Mouse (Mus musculus) MEL (cell line): ENCODE data around the gene Zfr.

Experiments used
- CTCF ChIP-seq, 3 experiments: IDR thresholded peaks in 2 of 3; conservative IDR thresholded peaks in 1 of 3; 2 replicates each; pipeline ENCODE4 v1.5.1; 2011 to 2012; ENCODE audit warnings: low read length in 3 of 3, low read depth in 2 of 3, mild to moderate bottlenecking in 2 of 3, improper control_type of control experiment in 1 of 3, inconsistent platforms in 1 of 3, mixed read lengths in 1 of 3, moderate library complexity in 1 of 3; ENCODE audit not compliant: control insufficient read depth in 1 of 3, insufficient read depth in 1 of 3, poor library complexity in 1 of 3, severe bottlenecking in 1 of 3
- ELF1 ChIP-seq: IDR thresholded peaks from 2 replicates; pipeline ENCODE4 v1.6.1; 2014; ENCODE audit warnings: low read depth, mild to moderate bottlenecking, inconsistent platforms, low read length, improper control_type of control experiment, moderate library complexity
- GATA1 ChIP-seq: IDR thresholded peaks from 2 replicates; pipeline ENCODE4 v1.6.1; 2011; ENCODE audit warnings: low read depth, low read length, improper control_type of control experiment
- MAFK ChIP-seq: IDR thresholded peaks from 2 replicates; pipeline ENCODE4 v1.6.1; 2011; ENCODE audit warnings: low read depth, mild to moderate bottlenecking, low read length, improper control_type of control experiment, borderline replicate concordance
- MAX ChIP-seq: IDR thresholded peaks from 2 replicates; pipeline ENCODE4 v1.6.1; 2011; ENCODE audit warnings: low read length, improper control_type of control experiment
- MYC ChIP-seq: IDR thresholded peaks from 2 replicates; pipeline ENCODE4 v1.6.1; 2011; ENCODE audit warnings: low read depth, mild to moderate bottlenecking, low read length, improper control_type of control experiment, moderate library complexity
- NRF1 ChIP-seq: IDR thresholded peaks from 2 replicates; pipeline ENCODE4 v1.6.1; 2014; ENCODE audit warnings: low read depth, mild to moderate bottlenecking, inconsistent platforms, low read length, improper control_type of control experiment, moderate library complexity; ENCODE audit not compliant: poor library complexity, insufficient read depth, severe bottlenecking
- POLR2A ChIP-seq, 2 experiments: IDR thresholded peaks; 2 replicates each; pipeline ENCODE4 v1.6.1; 2011 to 2012; ENCODE audit warnings: low read length in 2 of 2, mild to moderate bottlenecking in 2 of 2, control low read depth in 1 of 2, improper control_type of control experiment in 1 of 2, low read depth in 1 of 2, moderate library complexity in 1 of 2; ENCODE audit not compliant: control insufficient read depth in 1 of 2, insufficient read depth in 1 of 2, poor library complexity in 1 of 2
- POLR2AphosphoS2 ChIP-seq: IDR thresholded peaks from 2 replicates; pipeline ENCODE4 v1.6.1; 2011; ENCODE audit warnings: low read length, improper control_type of control experiment
- RAD21 ChIP-seq: IDR thresholded peaks from 2 replicates; pipeline ENCODE4 v1.6.1; 2011; ENCODE audit warnings: mild to moderate bottlenecking, low read depth, low read length, improper control_type of control experiment
- SMC3 ChIP-seq: IDR thresholded peaks from 2 replicates; pipeline ENCODE4 v1.6.1; 2011; ENCODE audit warnings: low read depth, low read length, improper control_type of control experiment
- UBTF ChIP-seq: IDR thresholded peaks from 2 replicates; pipeline ENCODE4 v1.6.1; 2012; ENCODE audit warnings: low read depth, mild to moderate bottlenecking, inconsistent platforms, low read length, improper control_type of control experiment, moderate library complexity, borderline replicate concordance; ENCODE audit not compliant: insufficient read depth
- USF1 ChIP-seq: IDR thresholded peaks from 2 replicates; pipeline ENCODE4 v1.6.1; 2014; ENCODE audit warnings: low read depth, mild to moderate bottlenecking, inconsistent platforms, low read length, improper control_type of control experiment, moderate library complexity
- ZNF384 ChIP-seq: IDR thresholded peaks from 2 replicates; pipeline ENCODE4 v1.6.1; 2012; ENCODE audit warnings: low read depth, mild to moderate bottlenecking, inconsistent platforms, low read length, improper control_type of control experiment

DNA sequence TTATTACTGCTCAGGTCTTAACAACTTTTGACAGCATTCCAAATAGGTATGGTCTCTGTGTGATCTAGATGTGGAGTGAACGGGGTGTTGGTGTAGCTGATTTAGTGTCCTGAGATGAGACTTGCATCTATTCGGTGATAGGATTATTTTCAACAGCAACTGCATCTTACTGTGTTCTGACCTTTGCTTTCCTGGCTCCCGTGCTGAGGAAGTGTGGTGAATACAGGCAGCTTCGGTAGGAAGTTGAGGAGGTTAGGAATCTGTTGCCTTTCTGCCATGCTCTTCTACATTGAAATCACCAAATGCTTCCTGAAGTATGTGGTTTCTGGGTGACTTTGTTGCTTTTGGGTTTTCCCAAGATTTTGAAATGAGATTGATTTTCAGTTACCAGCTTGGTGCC is 109.7 kb downstream of the Zfr start:
- TF ChIP-seq POLR2A (IDR thresholded peaks at IDR 0.05; ENCODE audit: control insufficient read depth in 1 of 2, insufficient read depth in 1 of 2, low read depth in 1 of 2, low read length in 2 of 2, poor library complexity in 1 of 2) (no peak), MAX (no peak), USF1 (no peak), CTCF (IDR thresholded peaks at IDR 0.05 in 2 of 3, conservative IDR thresholded peaks at IDR 0.05 in 1 of 3; ENCODE audit: control insufficient read depth in 1 of 3, insufficient read depth in 1 of 3, low read depth in 2 of 3, low read length in 3 of 3, poor library complexity in 1 of 3, severe bottlenecking in 1 of 3) (no peak), MYC (no peak), MAFK (no peak), ELF1 (no peak), NRF1 (no peak), RAD21 (no peak), POLR2AphosphoS2 (no peak), SMC3 (no peak), UBTF (no peak), GATA1 (no peak), ZNF384 (no peak)
